33 mouse cellular contexts compared by ENCODE assay signal in the genomic region with DNA sequence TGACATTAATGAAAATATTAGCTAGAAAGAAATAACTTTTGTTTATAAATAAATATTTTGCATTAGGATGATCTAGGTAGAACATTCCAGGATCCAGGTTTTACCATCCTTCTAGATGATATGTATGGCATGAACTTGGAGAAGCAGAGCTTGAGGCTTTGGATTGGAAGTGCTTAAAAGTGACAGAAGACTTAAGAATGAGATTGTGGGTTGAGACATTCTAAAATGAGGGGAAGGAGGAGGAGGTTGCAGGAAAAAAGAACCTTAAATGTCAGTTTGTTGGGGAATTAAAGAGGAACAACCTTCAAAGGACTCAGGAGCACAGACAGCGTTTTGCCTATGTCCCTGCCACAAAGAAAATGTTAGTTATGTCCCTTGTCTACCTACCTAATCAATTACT.
"Had no signal": no experiment of that assay in that cellular context is flagged by ENCODE, and none has a peak within 500 bp of the region (broad histone marks: within the 10 kb centered on the region; RNA-seq: fewer than 3 reads in every experiment).

No protein-coding gene starts in this region.

- H3K36me3 ChIP-seq: heart, embryonic 12.5 days; heart, embryonic 13.5 days; heart, embryonic 15.5 days; hindbrain, embryonic 12.5 days; hindbrain, embryonic 13.5 days; hindbrain, embryonic 15.5 days; intestine, embryonic 15.5 days; kidney, embryonic 15.5 days had no signal

- H3K4me1 ChIP-seq: heart, embryonic 12.5 days; heart, embryonic 15.5 days; hindbrain, embryonic 12.5 days; hindbrain, embryonic 15.5 days; kidney, embryonic 15.5 days had no signal

- H3K27ac ChIP-seq: heart, embryonic 13.5 days; heart, embryonic 15.5 days; hindbrain, embryonic 12.5 days; hindbrain, embryonic 13.5 days; hindbrain, embryonic 14.5 days; hindbrain, embryonic 15.5 days; hindbrain, postnatal 0 days; intestine, embryonic 15.5 days; kidney, embryonic 15.5 days; kidney, postnatal 0 days; layer of hippocampus, adult 2 months; left cerebral cortex, adult 2 months had no signal

- H3K4me3 ChIP-seq: heart, embryonic 12.5 days; heart, embryonic 13.5 days; heart, embryonic 15.5 days; hindbrain, embryonic 12.5 days; hindbrain, embryonic 13.5 days; hindbrain, embryonic 15.5 days; intestine, embryonic 15.5 days; kidney, embryonic 15.5 days; layer of hippocampus, adult 2 months; left cerebral cortex, adult 2 months had no signal

- DNase-seq: heart, postnatal 10 days; heart, postnatal 14 days; heart, postnatal 36 days; heart, postnatal 4 days; kidney, adult 11 months; kidney, adult 18-20 months; kidney, adult 2 months; kidney, adult 8-10 months; kidney, adult 9 months; kidney, postnatal 10 days; kidney, postnatal 14 days; kidney, postnatal 25 days; kidney, postnatal 36 days; kidney, postnatal 4 days; layer of hippocampus, adult 9-11 months; layer of hippocampus, postnatal 36 days had no signal

- H3K9me3 ChIP-seq: heart, embryonic 12.5 days; heart, embryonic 13.5 days; heart, embryonic 15.5 days; hindbrain, embryonic 12.5 days; hindbrain, embryonic 13.5 days; hindbrain, embryonic 15.5 days; intestine, embryonic 15.5 days; kidney, embryonic 15.5 days had no signal

- ATAC-seq: hindbrain, embryonic 16.5 days; hindbrain, postnatal 0 days; inflammation-experienced regulatory T-cells, adult 6 months; intestine, embryonic 15.5 days; intestine, embryonic 16.5 days; intestine, postnatal 0 days had no signal

- H3K27me3 ChIP-seq: heart, embryonic 12.5 days; heart, embryonic 13.5 days; heart, embryonic 15.5 days; hindbrain, embryonic 12.5 days; hindbrain, embryonic 13.5 days; hindbrain, embryonic 15.5 days; intestine, embryonic 15.5 days; kidney, embryonic 15.5 days had no signal
